Mouse (Mus musculus) heart, embryonic 14.5 days (tissue): ENCODE results near the gene Cfl1. TPM values are rescaled to one million over a fixed set of nuclear protein-coding genes. Genes with fewer than 3 reads are reported as not detected.

Source experiments
- ATAC-seq: fragments of 200-750 bp; cut with Nextera tagmentation; 2 replicates; pipeline ENCODE4 v1.8.0; 2017; ENCODE audit warnings: low read depth, moderate TSS enrichment; ENCODE audit not compliant: insufficient number of reproducible peaks, insufficient read depth, low FRiP score
- H3K27ac ChIP-seq, 2 experiments: fragments of 200-500 bp in 1 of 2; fragments of 300-500 bp in 1 of 2; sonication (generic) in 1 of 2; replicated peaks in 1 of 2; 2 replicates each; pipeline ENCODE4 v1.5.1; 2012 to 2014; ENCODE audit warnings: low read depth in 2 of 2, low read length in 2 of 2, control low read depth in 1 of 2, mild to moderate bottlenecking in 1 of 2, mixed read lengths in 1 of 2; ENCODE audit not compliant: control insufficient read depth in 1 of 2, insufficient read depth in 1 of 2
- H3K27me3 ChIP-seq: fragments of 300-500 bp; sonication (generic); 2 replicates; pipeline ENCODE4 v1.6.1; 2014; ENCODE audit warnings: mild to moderate bottlenecking, low read length, control low read depth; ENCODE audit not compliant: control insufficient read depth, insufficient read depth
- H3K36me3 ChIP-seq: fragments of 300-500 bp; sonication (generic); 2 replicates; pipeline ENCODE4 v1.6.1; 2014; ENCODE audit warnings: mild to moderate bottlenecking, control low read depth, low read length, mixed read lengths; ENCODE audit not compliant: control insufficient read depth, insufficient read depth
- H3K4me1 ChIP-seq, 2 experiments: fragments of 200-500 bp in 1 of 2; fragments of 300-500 bp in 1 of 2; sonication (generic) in 1 of 2; 2 replicates each; pipeline ENCODE4 v1.6.1; 2012 to 2014; ENCODE audit warnings: low read length in 2 of 2, control low read depth in 1 of 2, mixed read lengths in 1 of 2; ENCODE audit not compliant: control insufficient read depth in 2 of 2, insufficient read depth in 2 of 2
- H3K4me2 ChIP-seq: fragments of 300-500 bp; sonication (generic); 2 replicates; pipeline ENCODE4 v1.6.1; 2014; ENCODE audit warnings: mild to moderate bottlenecking, low read length
- H3K4me3 ChIP-seq, 2 experiments: fragments of 200-500 bp in 1 of 2; fragments of 300-500 bp in 1 of 2; sonication (generic) in 1 of 2; 2 replicates each; pipeline ENCODE4 v1.5.1; 2012 to 2014; ENCODE audit warnings: low read length in 2 of 2, mild to moderate bottlenecking in 2 of 2, control low read depth in 1 of 2, low read depth in 1 of 2, moderate library complexity in 1 of 2; ENCODE audit not compliant: control insufficient read depth in 1 of 2, insufficient read depth in 1 of 2
- H3K9ac ChIP-seq: fragments of 300-500 bp; sonication (generic); 2 replicates; pipeline ENCODE4 v1.6.1; 2014; ENCODE audit warnings: mild to moderate bottlenecking, low read length
- H3K9me3 ChIP-seq: fragments of 300-500 bp; sonication (generic); 2 replicates; pipeline ENCODE4 v1.6.1; 2016; ENCODE audit warnings: low read length, control low read depth; ENCODE audit not compliant: control insufficient read depth
- WGBS: fragments of 180-500 bp; shearing (Covaris S2); extraction: QIAGEN DNeasy Blood & Tissue Kit; methylation state at CpG from one replicate; pipeline ENCODE4 v1.1.7; 2014; 5-methylcytosine and 5-hydroxymethylcytosine counted together
- polyA plus RNA-seq: library from polyadenylated mRNA; unstranded; fragments of >200 nt; fragmentation: Nextera tagmentation; extraction: Ambion mirVana; gene quantifications from 2 replicates; pipeline ENCODE4 v1.2.1, GENCODE M21; 2014

The Cfl1 gene
- polyA plus RNA-seq: 1,876 and 1,886 TPM in 2 replicates

GRCm38 (mm10) chr19:5490313-5490897, at the start of gene Cfl1:
TSS of gene Cfl1 (plus strand) at chr19:5490455.
- Histone ChIP-seq H3K27ac (peak within 1 kb of the TSS; percentile 96 to 100), H3K36me3 (peaks cover 50% of the 10 kb centered on the region)
- under 1% methylated on average over 61 of the region's 62 CpGs for WGBS

GRCm38 (mm10) chr19:5444371-5444908, 45.8 kb upstream of the Cfl1 start:
- ATAC-seq: no peak
- no peak overlapping the region for H3K4me3 ChIP-seq
- no peak overlapping the region for H3K9ac ChIP-seq
- no peak overlapping the region for H3K4me2 ChIP-seq
- H3K4me1 ChIP-seq: peaks cover 0 to 14% of the 10 kb centered on the region in 2 experiments; a peak in 3 of 4 replicates
- peaks cover 3% of the 10 kb centered on the region; the same call in 1 of the 2 replicates for H3K9me3 ChIP-seq
- H3K27me3 ChIP-seq: peaks cover 45% of the 10 kb centered on the region
- 63% methylated on average over 9 of the region's 9 CpGs for WGBS
- no peak overlapping the region for H3K27ac ChIP-seq
- no peaks in the 10 kb centered on the region for H3K36me3 ChIP-seq

More at GRCm38 (mm10) chr19:5490313-5490897, at the start of gene Cfl1:
- Histone ChIP-seq H3K4me2 (peak within 1 kb of the TSS; percentile 92), H3K4me3 (peak within 1 kb of the TSS; percentile 98 to 99), H3K9me3 (no peaks in the 10 kb centered on the region), H3K4me1 (peaks cover 11 to 27% of the 10 kb centered on the region in 2 experiments), H3K27me3 (no peaks in the 10 kb centered on the region), H3K9ac (peak within 1 kb of the TSS; percentile 99)
- peak; percentile 61 for ATAC-seq

DNA sequence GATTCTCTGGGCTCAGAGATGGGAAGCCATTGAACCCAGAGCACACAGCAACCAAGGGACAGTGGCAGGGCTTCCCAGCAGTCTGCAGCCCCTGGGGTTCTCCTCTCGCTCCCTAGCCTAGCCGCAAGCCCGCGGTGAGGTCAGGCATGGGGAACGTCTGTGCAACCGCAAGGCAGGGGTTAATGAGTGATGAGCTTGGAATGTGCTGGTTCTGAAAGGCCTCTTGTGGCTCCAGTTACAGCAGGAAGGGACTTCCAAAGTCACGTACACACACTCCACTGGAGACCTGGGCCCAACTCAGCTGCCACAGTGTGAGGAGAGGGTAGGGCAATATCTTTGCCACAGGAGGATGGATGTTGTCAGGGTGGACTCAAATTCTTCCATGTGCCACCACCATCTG, 45.3 kb upstream of the Cfl1 start:
- WGBS: 24% methylated on average over 7 of the region's 7 CpGs
- Histone ChIP-seq H3K27ac (no peak overlapping the region), H3K27me3 (peaks cover 46% of the 10 kb centered on the region), H3K9ac (no peak overlapping the region), H3K4me3 (no peak overlapping the region), H3K4me1 (peaks cover 0 to 14% of the 10 kb centered on the region in 2 experiments; a peak in 3 of 4 replicates), H3K4me2 (no peak overlapping the region), H3K36me3 (no peaks in the 10 kb centered on the region), H3K9me3 (peaks cover 3% of the 10 kb centered on the region; the same call in 1 of the 2 replicates)
- ATAC-seq: no peak

GRCm38 (mm10) chr19:5445747-5446146, 44.5 kb upstream of the Cfl1 start:
- H3K36me3 ChIP-seq: no peaks in the 10 kb centered on the region
- no peak overlapping the region for H3K4me2 ChIP-seq
- H3K27me3 ChIP-seq: peaks cover 46% of the 10 kb centered on the region
- H3K9ac ChIP-seq: no peak overlapping the region
- ATAC-seq: no peak
- H3K27ac ChIP-seq: no peak overlapping the region
- no peaks in the 10 kb centered on the region for H3K9me3 ChIP-seq
- no peak overlapping the region for H3K4me3 ChIP-seq
- WGBS: 86% methylated on average over 5 of the region's 5 CpGs
- H3K4me1 ChIP-seq: peaks cover 0 to 14% of the 10 kb centered on the region in 2 experiments; a peak in 3 of 4 replicates

- H3K4me3 ChIP-seq: peak within 1 kb of the TSS; percentile 49 to 58
- WGBS: under 1% methylated on average over 69 of the region's 70 CpGs
- H3K9me3 ChIP-seq: no peaks in the 10 kb centered on the region
- no peaks in the 10 kb centered on the region for H3K36me3 ChIP-seq
- no peak within 1 kb of the TSS for H3K27ac ChIP-seq
- peak within 1 kb of the TSS; percentile 98 for H3K4me2 ChIP-seq
- H3K4me1 ChIP-seq: peaks cover 0 to 14% of the 10 kb centered on the region in 2 experiments; a peak in 3 of 4 replicates
- H3K27me3 ChIP-seq: peaks cover 46% of the 10 kb centered on the region
- peak within 1 kb of the TSS; percentile 54 for H3K9ac ChIP-seq
- peak; percentile 35; the same call in 1 of the 2 replicates for ATAC-seq
These were observed 42.5 kb upstream of the Cfl1 start, which contains the start of gene Fosl1 for GRCm38 (mm10) chr19:5447515-5448353. TSS of gene Fosl1 (plus strand) at chr19:5447547.

DNA sequence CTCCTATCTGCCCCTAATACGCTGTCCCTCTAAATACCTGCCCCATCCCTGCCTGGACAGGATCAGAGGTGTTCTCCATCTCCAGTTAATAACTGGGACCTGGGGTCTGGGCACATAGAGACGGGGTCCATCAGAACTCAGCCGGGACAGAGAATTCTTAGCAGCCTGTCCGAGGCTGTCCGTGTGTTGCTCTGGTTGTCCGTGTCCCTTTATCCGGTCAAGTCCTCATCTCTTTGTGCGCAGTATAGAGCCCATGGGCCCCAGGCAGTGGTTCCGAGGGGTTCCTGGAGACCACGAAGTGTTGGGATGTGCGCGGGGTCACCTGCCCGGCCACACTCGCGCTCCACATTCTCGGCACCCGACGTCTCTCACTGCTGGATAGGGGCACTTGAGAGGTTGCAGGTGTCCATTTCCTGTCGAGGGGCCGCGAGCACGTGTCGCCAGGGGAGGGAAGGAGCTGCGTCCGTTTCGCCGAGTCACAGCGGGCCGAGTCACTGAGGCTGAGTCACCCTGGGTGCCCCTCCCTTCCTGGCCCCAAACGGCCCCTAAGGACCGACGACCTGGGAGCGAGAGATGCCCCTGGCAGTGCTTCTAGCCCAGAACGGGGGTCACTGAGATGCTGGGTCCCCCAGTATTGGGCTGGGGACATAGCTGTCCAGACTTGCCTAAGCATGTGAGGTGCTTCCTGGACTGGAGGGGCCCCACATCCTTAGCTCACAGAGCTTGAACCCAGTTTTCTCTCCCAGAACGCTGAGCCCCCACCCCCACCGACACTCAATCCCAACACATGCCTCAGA, 41.7 kb upstream of the Cfl1 start:
- Histone ChIP-seq H3K36me3 (peaks cover under 1% of the 10 kb centered on the region), H3K27me3 (peaks cover 46% of the 10 kb centered on the region), H3K4me3 (peak overlapping the region; percentile 49 to 58), H3K27ac (no peak overlapping the region), H3K4me1 (peaks cover 0 to 14% of the 10 kb centered on the region in 2 experiments; a peak in 3 of 4 replicates), H3K9ac (peak overlapping the region; percentile 54; the same call in 1 of the 2 replicates), H3K9me3 (no peaks in the 10 kb centered on the region), H3K4me2 (peak overlapping the region; percentile 98)
- 6% methylated on average over 36 of the region's 36 CpGs for WGBS
- ATAC-seq: no peak

- 69% methylated on average over 3 of the region's 3 CpGs for WGBS
- no peak for ATAC-seq
- H3K4me3 ChIP-seq: no peak overlapping the region
- no peak overlapping the region for H3K9ac ChIP-seq
- peaks cover 42% of the 10 kb centered on the region for H3K27me3 ChIP-seq
- H3K27ac ChIP-seq: no peak overlapping the region
- H3K4me2 ChIP-seq: no peak overlapping the region
- H3K9me3 ChIP-seq: no peaks in the 10 kb centered on the region
- peaks cover 12% of the 10 kb centered on the region for H3K36me3 ChIP-seq
- H3K4me1 ChIP-seq: peaks cover 0 to 15% of the 10 kb centered on the region in 2 experiments; a peak in 3 of 4 replicates
These were observed 40.6 kb upstream of the Cfl1 start for GRCm38 (mm10) chr19:5449673-5450072.
